Mouse (Mus musculus): ENCODE results near the gene Hsd11b2. TPM values are rescaled to one million over a fixed set of nuclear protein-coding genes. Genes with fewer than 3 reads are reported as not detected.

The Hsd11b2 gene
- polyA plus RNA-seq, 1 experiment from 2014 or later = 0.87 TPM

- Histone ChIP-seq H3K36me3 (peaks cover 5% of the 10 kb centered on the region; the same call in 1 of the 2 replicates), H3K27me3 (peaks cover 8% of the 10 kb centered on the region; the same call in 1 of the 2 replicates), H3K27ac (peak within 1 kb of the TSS; percentile 80), H3K9ac (peak within 1 kb of the TSS; percentile 93), H3K4me2 (peak within 1 kb of the TSS; percentile 87), H3K9me3 (no peaks in the 10 kb centered on the region), H3K4me3 (peak within 1 kb of the TSS; percentile 91), H3K4me1 (peaks cover 24% of the 10 kb centered on the region)
- WGBS = 3% methylated on average over 51 of the region's 53 CpGs
- peak; percentile 97 for ATAC-seq (ENCODE audit: insufficient number of reproducible peaks, insufficient read depth, low FRiP score, low TSS enrichment, low read depth)
Observed at GRCm38 (mm10) chr8:105565952-105566702, 47.6 kb downstream of the Hsd11b2 start, which contains the start of gene Atp6v0d1. Gene Atp6v0d1, minus strand, starts transcription at chr8:105566047.

- WGBS = 31% methylated on average over 27 of the region's 27 CpGs
- H3K9me3 ChIP-seq = no peaks in the 10 kb centered on the region
- peaks cover 24% of the 10 kb centered on the region for H3K4me1 ChIP-seq
- H3K4me3 ChIP-seq = peak overlapping the region; percentile 91
- peaks cover 8% of the 10 kb centered on the region; the same call in 1 of the 2 replicates for H3K27me3 ChIP-seq
- H3K27ac ChIP-seq = no peak overlapping the region
- H3K4me2 ChIP-seq = peak overlapping the region; percentile 87
- no peak for ATAC-seq (ENCODE audit: insufficient number of reproducible peaks, insufficient read depth, low FRiP score, low TSS enrichment, low read depth)
- peaks cover 4% of the 10 kb centered on the region; the same call in 1 of the 2 replicates for H3K36me3 ChIP-seq
- peak overlapping the region; percentile 93 for H3K9ac ChIP-seq
Observed at GRCm38 (mm10) chr8:105566703-105567595, 48.4 kb downstream of the Hsd11b2 start.

- H3K27me3 ChIP-seq = peaks cover 8% of the 10 kb centered on the region; the same call in 1 of the 2 replicates
- ATAC-seq (ENCODE audit: insufficient number of reproducible peaks, insufficient read depth, low FRiP score, low TSS enrichment, low read depth) = no peak
- no peak overlapping the region for H3K27ac ChIP-seq
- no peak overlapping the region for H3K4me3 ChIP-seq
- H3K36me3 ChIP-seq = no peaks in the 10 kb centered on the region
- H3K4me1 ChIP-seq = peaks cover 5% of the 10 kb centered on the region
- WGBS = 87% methylated on average over 9 of the region's 9 CpGs
- no peak overlapping the region for H3K4me2 ChIP-seq
- H3K9me3 ChIP-seq = no peaks in the 10 kb centered on the region
- no peak overlapping the region for H3K9ac ChIP-seq
Observed at GRCm38 (mm10) chr8:105571810-105572209, 53.3 kb downstream of the Hsd11b2 start.

- Histone ChIP-seq H3K4me1 (no peaks in the 10 kb centered on the region), H3K27me3 (no peaks in the 10 kb centered on the region), H3K4me3 (no peak overlapping the region), H3K27ac (no peak overlapping the region), H3K4me2 (no peak overlapping the region), H3K9ac (no peak overlapping the region), H3K9me3 (no peaks in the 10 kb centered on the region), H3K36me3 (no peaks in the 10 kb centered on the region)
- ATAC-seq (ENCODE audit: insufficient number of reproducible peaks, insufficient read depth, low FRiP score, low TSS enrichment, low read depth) = no peak
Observed at GRCm38 (mm10) chr8:105573427-105573826, 54.9 kb downstream of the Hsd11b2 start.

Other genes with a start within 250 kb of the Hsd11b2 start
- 0.13 and 0.22 TPM in 2 replicates for gene Hsf4, start 249.0 kb upstream of the Hsd11b2 start, polyA plus RNA-seq (2015; fragmentation: Nextera tagmentation; extraction: Ambion mirVana)
- 1.8 and 2.8 TPM in 2 replicates for gene Nol3, start 242.6 kb upstream of the Hsd11b2 start, polyA plus RNA-seq (2015; fragmentation: Nextera tagmentation; extraction: Ambion mirVana)
- gene 4931428F04Rik, start 228.9 kb upstream of the Hsd11b2 start, polyA plus RNA-seq (2015; fragmentation: Nextera tagmentation; extraction: Ambion mirVana) = 22.1 and 23.0 TPM in 2 replicates
- gene Exoc3l, start 222.7 kb upstream of the Hsd11b2 start, polyA plus RNA-seq (2015; fragmentation: Nextera tagmentation; extraction: Ambion mirVana) = 10.2 and 11.1 TPM in 2 replicates
- 78.9 and 81.7 TPM in 2 replicates for gene E2f4, start 221.1 kb upstream of the Hsd11b2 start, polyA plus RNA-seq (2015; fragmentation: Nextera tagmentation; extraction: Ambion mirVana)
- 6.0 and 6.7 TPM in 2 replicates for gene Elmo3, start 213.2 kb upstream of the Hsd11b2 start, polyA plus RNA-seq (2015; fragmentation: Nextera tagmentation; extraction: Ambion mirVana)
- gene Lrrc29, start 192.5 kb upstream of the Hsd11b2 start, polyA plus RNA-seq (2015; fragmentation: Nextera tagmentation; extraction: Ambion mirVana) = 1.3 and 1.8 TPM in 2 replicates
- 121 TPM in 2 replicates for gene Tmem208, start 192.4 kb upstream of the Hsd11b2 start, polyA plus RNA-seq (2015; fragmentation: Nextera tagmentation; extraction: Ambion mirVana)
- 2.3 and 3.0 TPM in 2 replicates for gene Fhod1, start 170.8 kb upstream of the Hsd11b2 start, polyA plus RNA-seq (2015; fragmentation: Nextera tagmentation; extraction: Ambion mirVana)
- gene Slc9a5, start 169.9 kb upstream of the Hsd11b2 start, polyA plus RNA-seq (2015; fragmentation: Nextera tagmentation; extraction: Ambion mirVana) = 5.9 and 6.0 TPM in 2 replicates
- 0.39 and 0.81 TPM in 2 replicates for gene Plekhg4, start 145.5 kb upstream of the Hsd11b2 start, polyA plus RNA-seq (2015; fragmentation: Nextera tagmentation; extraction: Ambion mirVana)
- gene Kctd19, start 105.3 kb upstream of the Hsd11b2 start, polyA plus RNA-seq (2015; fragmentation: Nextera tagmentation; extraction: Ambion mirVana) = not detected in 2 replicates
- 0.22 TPM in 1 of 2 replicates, not detected in the other for gene Lrrc36, start 105.2 kb upstream of the Hsd11b2 start, polyA plus RNA-seq (2015; fragmentation: Nextera tagmentation; extraction: Ambion mirVana)
- gene Tppp3, start 47.2 kb upstream of the Hsd11b2 start, polyA plus RNA-seq (2015; fragmentation: Nextera tagmentation; extraction: Ambion mirVana) = 18.7 and 23.1 TPM in 2 replicates
- 52.2 and 53.3 TPM in 2 replicates for gene Zdhhc1, start 21.9 kb upstream of the Hsd11b2 start, polyA plus RNA-seq (2015; fragmentation: Nextera tagmentation; extraction: Ambion mirVana)
- 78.4 and 80.4 TPM in 2 replicates for gene Atp6v0d1, start 47.3 kb downstream of the Hsd11b2 start, polyA plus RNA-seq (2015; fragmentation: Nextera tagmentation; extraction: Ambion mirVana)
- gene Ripor1, start 86.5 kb downstream of the Hsd11b2 start, polyA plus RNA-seq (2015; fragmentation: Nextera tagmentation; extraction: Ambion mirVana) = 18.6 and 18.7 TPM in 2 replicates
- gene Ctcf, start 117.8 kb downstream of the Hsd11b2 start, polyA plus RNA-seq (2015; fragmentation: Nextera tagmentation; extraction: Ambion mirVana) = 136 and 146 TPM in 2 replicates
- gene Agrp, start 118.6 kb downstream of the Hsd11b2 start, polyA plus RNA-seq (2015; fragmentation: Nextera tagmentation; extraction: Ambion mirVana) = 0.90 and 2.1 TPM in 2 replicates
- gene Carmil2, start 167.5 kb downstream of the Hsd11b2 start, polyA plus RNA-seq (2015; fragmentation: Nextera tagmentation; extraction: Ambion mirVana) = 0.61 and 0.84 TPM in 2 replicates
- 72.3 and 84.3 TPM in 2 replicates for gene Acd, start 182.3 kb downstream of the Hsd11b2 start, polyA plus RNA-seq (2015; fragmentation: Nextera tagmentation; extraction: Ambion mirVana)
- gene Pard6a, start 182.4 kb downstream of the Hsd11b2 start, polyA plus RNA-seq (2015; fragmentation: Nextera tagmentation; extraction: Ambion mirVana) = 18.9 and 21.5 TPM in 2 replicates
- 0.25 and 0.36 TPM in 2 replicates for gene 4933405L10Rik, start 188.9 kb downstream of the Hsd11b2 start, polyA plus RNA-seq (2015; fragmentation: Nextera tagmentation; extraction: Ambion mirVana)
- 28.6 and 34.5 TPM in 2 replicates for gene Enkd1, start 189.5 kb downstream of the Hsd11b2 start, polyA plus RNA-seq (2015; fragmentation: Nextera tagmentation; extraction: Ambion mirVana)
- gene Gfod2, start 239.9 kb downstream of the Hsd11b2 start, polyA plus RNA-seq (2015; fragmentation: Nextera tagmentation; extraction: Ambion mirVana) = 26.0 and 27.5 TPM in 2 replicates

All from embryonic facial prominence, embryonic 13.5 days (tissue).